ENCODE assay signal across 9 mouse cellular contexts in the genomic region with DNA sequence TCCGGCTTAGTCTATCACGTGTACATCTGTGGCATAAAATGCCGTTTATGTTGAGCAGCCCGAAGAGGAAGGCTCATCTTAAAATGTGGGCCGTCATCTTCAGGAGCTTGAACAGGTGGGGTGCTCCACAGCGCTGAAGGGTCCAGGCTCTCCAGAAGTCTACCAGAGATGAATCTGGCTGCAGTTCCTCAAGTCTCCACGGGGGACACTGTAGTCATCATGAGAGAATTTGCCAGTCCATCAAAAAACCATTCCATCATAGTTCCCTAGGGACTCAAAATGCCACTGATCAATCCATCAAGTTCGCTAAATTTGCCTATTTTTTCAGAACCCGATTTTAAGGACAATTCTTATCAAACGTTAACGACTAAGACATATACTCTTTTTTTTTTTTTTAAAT. TPM values are rescaled to one million over a fixed set of nuclear protein-coding genes. Genes with fewer than 3 reads are reported as not detected.
DNase-seq lines count a peak whose midpoint lies in the region; ATAC-seq and TF ChIP-seq lines count a peak whose summit lies in the region.
"Had no signal": no experiment of that assay in that cellular context is flagged by ENCODE, and none has a peak within 500 bp of the region (broad histone marks: within the 10 kb centered on the region; RNA-seq: fewer than 3 reads in every experiment).

No protein-coding gene starts in this region.

- no peak overlapping the region for H3K4me3 ChIP-seq in forebrain, embryonic 11.5 days (ENCODE audit: low read depth, low read length)
- no peak overlapping the region for H3K4me3 ChIP-seq in forebrain, embryonic 16.5 days (replicated peaks; ENCODE audit: low read length)
- H3K4me3 ChIP-seq in thymus, adult 2 months (ENCODE audit: control insufficient read depth, insufficient read depth, low read length): no peak overlapping the region
- no peak overlapping the region for H3K4me3 ChIP-seq in layer of hippocampus, adult 2 months

- H3K4me2 ChIP-seq in forebrain, embryonic 11.5 days (ENCODE audit: low read depth, low read length, severe bottlenecking): no peak overlapping the region
- no peak overlapping the region for H3K4me2 ChIP-seq in forebrain, embryonic 16.5 days (ENCODE audit: low read length)

- TF ChIP-seq CTCF in thymus, adult 2 months (IDR thresholded peaks at IDR 0.05; ENCODE audit: borderline replicate concordance, control insufficient read depth, extremely low read depth, insufficient read depth, low read length, poor library complexity): no peak
- TF ChIP-seq CTCF in layer of hippocampus, adult 2 months (conservative IDR thresholded peaks at IDR 0.05): peak; percentile 94

- H3K9me3 ChIP-seq in forebrain, embryonic 11.5 days (ENCODE audit: control insufficient read depth, low read length): no peaks in the 10 kb centered on the region
- H3K9me3 ChIP-seq in forebrain, embryonic 16.5 days (ENCODE audit: control insufficient read depth, low read length): no peaks in the 10 kb centered on the region

- peak; percentile 71 for DNase-seq in forebrain, embryonic 11.5 days (ENCODE audit: low spot score)
- DNase-seq in thymus, adult 2 months: peak; percentile 50
- DNase-seq in thymus, adult 18-20 months: no peak
- peak; percentile 32 for DNase-seq in embryo, embryonic 9.5 days (ENCODE audit: extremely low spot score)
- DNase-seq in layer of hippocampus, adult 2 months (ENCODE audit: low spot score in 2 of 2): peak; percentile 31 to 67
- DNase-seq in lung, postnatal 25 days (ENCODE audit: low spot score): peak; percentile 58
- peak; percentile 58 for DNase-seq in thymus, postnatal 25 days

- H3K27ac ChIP-seq in forebrain, embryonic 11.5 days (ENCODE audit: low read depth, low read length): no peak overlapping the region
- H3K27ac ChIP-seq in forebrain, embryonic 16.5 days (ENCODE audit: low read length): no peak overlapping the region
- no peak overlapping the region for H3K27ac ChIP-seq in thymus, adult 2 months (ENCODE audit: control insufficient read depth, insufficient read depth, low read length)
- H3K27ac ChIP-seq in layer of hippocampus, adult 2 months: no peak overlapping the region
- H3K27ac ChIP-seq: macrophage had no signal

- H3K36me3 ChIP-seq in forebrain, embryonic 11.5 days (ENCODE audit: control insufficient read depth, insufficient read depth, low read length): no peaks in the 10 kb centered on the region
- no peaks in the 10 kb centered on the region for H3K36me3 ChIP-seq in forebrain, embryonic 16.5 days (ENCODE audit: control insufficient read depth, insufficient read depth)
- H3K36me3 ChIP-seq in thymus, adult 2 months (ENCODE audit: control insufficient read depth, insufficient read depth, low read length): no peaks in the 10 kb centered on the region

- no peaks in the 10 kb centered on the region for H3K27me3 ChIP-seq in forebrain, embryonic 11.5 days (ENCODE audit: control insufficient read depth, insufficient read depth, low read length)
- no peaks in the 10 kb centered on the region for H3K27me3 ChIP-seq in forebrain, embryonic 16.5 days (replicated peaks; ENCODE audit: control insufficient read depth, insufficient read depth, low read length)
- H3K27me3 ChIP-seq in thymus, adult 2 months (ENCODE audit: control insufficient read depth, insufficient read depth, low read length): no peaks in the 10 kb centered on the region

- H3K9ac ChIP-seq in forebrain, embryonic 11.5 days (ENCODE audit: low read length): no peak overlapping the region
- no peak overlapping the region for H3K9ac ChIP-seq in forebrain, embryonic 16.5 days (replicated peaks; ENCODE audit: low read depth, low read length)

- no peak for TF ChIP-seq POLR2A in thymus, adult 2 months (IDR thresholded peaks at IDR 0.05; ENCODE audit: control insufficient read depth, extremely low read depth, insufficient read depth, low read length, poor library complexity)

- H3K4me1 ChIP-seq in forebrain, embryonic 11.5 days (replicated peaks; ENCODE audit: control insufficient read depth, insufficient read depth, low read length): no peaks in the 10 kb centered on the region
- H3K4me1 ChIP-seq in forebrain, embryonic 16.5 days (replicated peaks; ENCODE audit: control insufficient read depth, insufficient read depth, low read length): peaks cover 10% of the 10 kb centered on the region
- peaks cover 7% of the 10 kb centered on the region for H3K4me1 ChIP-seq in thymus, adult 2 months (replicated peaks; ENCODE audit: control insufficient read depth, insufficient read depth, low read length)

- ATAC-seq in forebrain, embryonic 11.5 days (replicated peaks; ENCODE audit: low FRiP score): no peak
- ATAC-seq in forebrain, embryonic 16.5 days: no peak

- WGBS in forebrain, embryonic 11.5 days: 48% methylated on average over 11 of the region's 11 CpGs
- WGBS in forebrain, embryonic 16.5 days: 46% methylated on average over 11 of the region's 11 CpGs
- 41% methylated on average over 11 of the region's 11 CpGs for WGBS in thymus, adult 2 months

RNA-seq across cellular contexts. Expression of gene Hspb8, which starts 36.6 kb away (rescaled TPM):
- polyA plus RNA-seq in forebrain, embryonic 11.5 days (2014; fragmentation: Nextera tagmentation; extraction: Ambion mirVana): 8.0 and 9.8 TPM in 2 replicates
- polyA plus RNA-seq in forebrain, embryonic 16.5 days (2015; fragmentation: Nextera tagmentation; extraction: Ambion mirVana): 3.7 and 4.8 TPM in 2 replicates
- 19.5 and 48.9 TPM in 2 replicates for polyA plus RNA-seq in thymus, adult 2 months (2012; rRNA removed)
- total RNA-seq in layer of hippocampus, adult 2 months (2021): 10 to 100 TPM; 11.8 to 12.5 TPM

Comparison
In these comparisons a context has a peak if more than half of its experiments do, and no peak if none do; other contexts are left out.
1. DNase-seq: peak in forebrain, embryonic 11.5 days (single experiment), thymus, adult 2 months (single experiment), embryo, embryonic 9.5 days (single experiment), layer of hippocampus, adult 2 months (2 of 2), lung, postnatal 25 days (single experiment) and thymus, postnatal 25 days (single experiment); none in thymus, adult 18-20 months (0 of 2).